Mouse (Mus musculus): Measurements from ENCODE around the gene Hmmr.
A peak's percentile ranks its signal among the peaks of the same experiment; 100 is the strongest.

The Hmmr gene

DNA sequence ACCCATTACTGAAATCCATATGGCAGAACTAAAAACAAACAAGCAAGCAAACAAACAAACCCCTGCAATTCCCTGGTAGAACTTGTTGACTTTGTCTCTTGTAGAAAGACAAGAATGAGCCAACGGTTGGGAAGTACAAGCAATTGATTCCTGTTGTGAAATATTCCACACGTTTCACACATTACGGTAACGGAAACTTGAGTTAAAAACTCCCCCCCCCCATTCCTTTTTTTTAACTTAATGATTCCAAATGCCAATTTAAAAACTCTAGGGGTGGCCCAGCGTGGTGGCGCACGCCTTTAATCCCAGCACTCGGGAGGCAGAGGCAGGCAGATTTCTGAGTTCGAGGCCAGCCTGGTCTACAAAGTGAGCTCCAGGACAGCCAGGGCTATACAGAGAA, 38.1 kb downstream of the Hmmr start, which contains the start of gene Mat2b:
TSS of gene Mat2b (minus strand) at position 101 of the 400 bp plus-strand sequence.
- DNase-seq (ENCODE audit: extremely low spot score, low read depth, low spot score) = no peak

DNA sequence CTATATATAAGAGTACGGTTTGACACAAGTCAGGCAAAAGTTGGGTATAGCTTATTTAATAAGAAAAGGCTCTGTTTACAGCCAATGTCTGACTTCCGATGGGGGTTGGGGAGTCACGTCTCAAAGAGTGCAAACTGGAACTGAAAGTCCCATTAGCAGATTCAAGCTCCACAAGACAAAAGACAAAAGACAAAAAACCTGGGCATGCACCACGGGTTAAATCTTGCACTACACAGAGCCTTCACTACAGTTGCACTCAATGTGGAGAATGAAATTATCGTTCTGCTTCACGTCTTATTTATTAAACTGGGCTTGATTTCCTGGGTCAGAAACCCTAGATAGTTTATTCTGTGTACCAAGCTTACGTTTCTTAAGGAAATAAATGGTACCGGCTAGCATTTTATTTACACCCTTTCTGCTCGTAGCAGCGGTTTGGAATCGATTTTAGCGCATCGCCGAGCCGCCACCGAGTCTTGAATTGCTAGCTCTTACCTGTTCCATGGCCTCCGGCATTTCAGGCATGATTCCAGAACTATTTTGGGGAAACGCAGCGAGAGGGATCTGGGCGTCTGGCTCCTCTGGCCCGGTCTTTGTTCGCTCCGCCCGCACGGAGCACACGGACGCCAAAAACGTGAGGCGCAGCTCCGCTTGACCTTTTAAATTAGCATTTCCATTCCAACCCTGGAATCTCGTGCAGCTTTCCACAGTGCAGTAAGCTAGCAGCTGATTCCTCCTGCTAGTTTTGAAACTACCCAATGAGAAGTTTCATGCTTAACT, 38.7 kb downstream of the Hmmr start:
- peak; percentile 74 for DNase-seq (ENCODE audit: extremely low spot score, low read depth, low spot score)

DNA sequence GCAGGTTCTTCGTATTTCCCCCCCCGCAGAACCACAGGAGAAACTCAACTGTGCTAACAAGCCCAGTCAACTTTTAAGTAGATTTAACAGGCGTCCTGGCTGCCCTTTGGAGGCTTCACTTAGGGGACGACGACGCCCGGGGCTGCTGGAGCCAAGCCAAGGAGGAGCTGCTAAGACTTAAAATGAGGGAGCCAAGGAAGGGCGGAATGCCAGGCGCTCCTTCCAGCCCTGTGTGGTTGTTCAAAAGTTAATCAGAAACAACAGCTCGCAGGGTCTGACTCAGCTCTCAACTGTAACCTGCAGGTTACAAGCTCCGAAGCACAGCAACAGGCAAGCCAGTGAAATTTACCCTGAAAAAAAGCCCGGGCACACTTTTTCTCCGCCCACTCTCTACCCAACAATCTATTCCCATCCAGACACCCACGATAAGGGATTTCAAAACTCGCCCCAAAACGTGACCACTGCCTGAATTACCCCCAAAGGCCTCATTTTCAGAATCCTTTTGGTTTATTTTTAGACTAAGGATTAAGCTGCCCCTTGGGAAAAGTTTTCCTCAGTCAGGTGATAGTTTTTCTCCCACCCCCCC, 39.8 kb downstream of the Hmmr start:
- DNase-seq (ENCODE audit: extremely low spot score, low read depth, low spot score) = peak; percentile 30

DNA sequence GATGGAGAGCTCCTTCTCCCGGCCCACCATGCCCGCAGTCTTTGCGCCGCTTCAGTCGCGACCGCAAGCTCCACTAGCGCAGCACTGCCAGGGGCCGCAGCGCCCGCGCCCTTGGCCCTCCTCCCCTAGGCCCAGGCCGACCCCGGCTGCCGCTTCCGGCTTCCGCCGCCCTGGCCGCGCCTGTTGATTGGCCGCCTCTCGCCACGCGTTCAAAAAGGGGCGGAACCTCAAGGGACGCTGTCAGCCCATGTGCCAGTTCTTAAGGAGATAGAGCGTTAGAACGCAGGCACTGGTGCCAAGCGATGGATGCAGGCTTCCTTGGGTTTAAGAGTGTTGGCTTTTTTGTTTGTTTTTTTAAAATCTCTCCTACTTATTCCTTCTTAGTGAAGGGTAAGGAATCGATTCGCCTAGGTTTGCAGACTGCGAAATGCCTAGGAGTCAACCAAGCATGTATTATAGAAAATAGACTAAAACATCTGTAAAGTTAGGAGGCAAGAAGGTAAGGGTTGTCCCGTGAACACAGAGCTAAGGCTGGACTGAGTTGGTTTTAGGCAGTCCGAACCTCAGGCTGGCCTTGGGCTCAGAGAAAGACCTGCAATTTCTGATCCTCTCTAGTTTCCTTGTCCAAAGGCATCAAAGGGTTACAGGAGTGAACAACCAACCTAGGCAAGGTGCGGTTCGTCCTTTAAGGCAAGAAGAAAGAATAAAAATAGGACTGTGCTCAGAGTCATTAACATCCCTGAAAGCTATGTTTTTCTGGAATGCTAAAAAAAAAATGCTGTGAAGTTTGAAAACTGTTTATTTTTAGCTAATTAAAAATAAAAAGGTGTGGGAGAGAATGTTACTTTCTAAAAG, 40.5 kb downstream of the Hmmr start:
- DNase-seq (ENCODE audit: extremely low spot score, low read depth, low spot score) = peak; percentile 67

DNA sequence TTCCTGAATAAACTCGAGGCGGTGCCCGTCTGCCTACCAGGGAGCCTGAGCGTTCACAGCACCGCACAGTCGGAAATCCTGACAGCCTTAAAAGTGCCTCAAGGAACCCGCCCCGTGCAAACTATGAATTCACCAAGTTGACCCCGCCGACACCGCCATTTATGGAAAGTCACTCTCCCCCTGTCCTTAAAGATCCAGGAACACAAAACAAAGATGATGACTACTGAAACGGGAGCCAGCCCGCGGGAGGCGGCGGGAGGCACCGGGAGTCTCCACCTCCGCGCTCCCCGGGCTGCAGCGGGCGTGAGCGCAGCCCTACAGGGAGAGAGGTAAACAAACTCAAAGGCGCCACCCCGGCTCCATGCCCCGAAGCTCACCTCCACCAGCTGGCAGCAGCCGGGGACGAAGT, 41.1 kb downstream of the Hmmr start:
- no peak for DNase-seq (ENCODE audit: extremely low spot score, low read depth, low spot score)

DNA sequence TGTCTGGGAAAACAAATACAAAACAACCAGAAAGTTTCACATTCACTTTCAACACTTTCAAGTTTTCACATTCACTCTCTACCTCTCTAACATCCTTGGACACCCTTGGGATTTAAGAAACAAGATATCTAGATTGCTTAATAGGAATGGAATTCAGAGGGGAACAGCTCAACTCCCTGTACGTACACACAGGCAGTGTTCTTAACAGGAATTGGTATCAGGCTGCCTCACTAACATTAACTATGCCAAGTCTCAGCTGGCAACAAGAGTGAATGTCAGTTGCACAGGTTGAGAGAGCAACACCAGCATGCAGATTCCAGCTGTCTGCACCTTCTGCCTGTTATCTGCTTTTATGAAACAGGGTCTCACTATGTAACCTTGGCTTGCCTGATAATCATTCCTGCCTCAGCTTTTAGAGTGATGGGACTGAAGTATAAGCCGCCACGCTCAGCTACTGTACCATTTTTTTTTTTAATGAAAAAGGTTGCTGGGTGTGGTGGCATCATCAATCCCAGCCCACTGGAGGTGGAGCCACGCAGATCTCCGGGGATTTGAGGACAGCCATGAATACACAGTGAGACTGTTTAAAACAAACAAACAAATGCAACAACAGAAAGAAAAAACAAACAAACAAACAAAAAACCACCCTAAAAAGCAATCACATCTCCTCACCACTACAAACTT, 42.6 kb downstream of the Hmmr start:
- DNase-seq (ENCODE audit: extremely low spot score, low read depth, low spot score) = no peak

DNA sequence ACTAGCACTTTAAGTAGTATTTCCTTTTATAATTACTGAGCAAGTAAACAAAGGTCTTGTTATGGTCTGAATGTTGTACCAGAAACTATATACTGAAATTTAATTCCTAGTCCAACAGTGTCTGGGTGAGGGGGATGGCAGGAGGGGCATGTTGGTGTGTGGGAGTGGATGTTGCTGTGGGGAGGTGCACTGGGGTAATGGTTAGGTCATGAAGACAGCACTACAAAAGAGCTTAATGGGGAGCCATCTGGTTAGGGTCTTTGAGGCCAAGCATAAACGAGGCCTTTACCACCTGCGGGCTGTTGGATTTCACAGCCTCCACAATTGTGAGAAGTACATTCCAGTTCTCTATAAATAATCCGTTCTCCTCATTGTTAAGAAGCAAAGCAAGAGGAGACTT, 49.9 kb downstream of the Hmmr start:
- DNase-seq (ENCODE audit: extremely low spot score, low read depth, low spot score) = no peak

DNA sequence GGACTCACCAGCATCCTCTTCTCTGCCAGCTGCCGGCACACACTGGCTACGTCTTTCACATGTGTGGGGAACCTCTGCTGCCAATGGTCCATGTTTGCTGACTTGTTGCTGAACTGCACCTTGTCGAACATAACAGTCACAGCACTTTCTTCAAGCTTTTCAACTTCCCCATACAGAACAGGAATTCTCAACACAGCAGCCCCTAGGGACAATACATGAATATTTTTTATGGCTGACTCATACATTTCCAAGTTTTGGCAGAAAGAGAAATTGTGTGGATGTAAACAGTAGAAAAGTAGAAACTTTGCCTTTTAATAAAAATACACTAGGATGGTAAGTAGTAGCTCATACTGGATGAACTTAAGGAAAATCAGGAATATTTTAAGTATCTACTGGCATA, 50.8 kb downstream of the Hmmr start:
- DNase-seq (ENCODE audit: extremely low spot score, low read depth, low spot score) = no peak

DNA sequence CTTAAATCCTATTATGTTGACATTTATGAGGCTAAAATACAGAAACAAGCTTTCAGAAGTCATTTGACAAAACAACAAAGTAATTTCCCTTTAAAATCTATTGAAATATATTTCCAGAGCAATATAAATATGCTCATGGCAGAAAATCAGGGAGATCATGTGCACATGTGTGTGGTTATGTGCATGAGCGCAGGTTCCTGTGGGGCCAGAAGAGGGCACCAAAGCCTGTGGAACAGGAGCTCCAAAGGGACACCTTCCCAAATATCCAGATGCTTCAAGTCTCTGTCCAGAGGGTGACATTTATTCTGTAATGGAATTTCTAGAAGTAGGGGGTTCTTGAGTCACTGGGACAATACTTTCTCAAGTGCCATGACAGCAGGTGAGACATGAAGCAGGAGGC, 56.1 kb downstream of the Hmmr start:
- no peak for DNase-seq (ENCODE audit: extremely low spot score, low read depth, low spot score)

DNA sequence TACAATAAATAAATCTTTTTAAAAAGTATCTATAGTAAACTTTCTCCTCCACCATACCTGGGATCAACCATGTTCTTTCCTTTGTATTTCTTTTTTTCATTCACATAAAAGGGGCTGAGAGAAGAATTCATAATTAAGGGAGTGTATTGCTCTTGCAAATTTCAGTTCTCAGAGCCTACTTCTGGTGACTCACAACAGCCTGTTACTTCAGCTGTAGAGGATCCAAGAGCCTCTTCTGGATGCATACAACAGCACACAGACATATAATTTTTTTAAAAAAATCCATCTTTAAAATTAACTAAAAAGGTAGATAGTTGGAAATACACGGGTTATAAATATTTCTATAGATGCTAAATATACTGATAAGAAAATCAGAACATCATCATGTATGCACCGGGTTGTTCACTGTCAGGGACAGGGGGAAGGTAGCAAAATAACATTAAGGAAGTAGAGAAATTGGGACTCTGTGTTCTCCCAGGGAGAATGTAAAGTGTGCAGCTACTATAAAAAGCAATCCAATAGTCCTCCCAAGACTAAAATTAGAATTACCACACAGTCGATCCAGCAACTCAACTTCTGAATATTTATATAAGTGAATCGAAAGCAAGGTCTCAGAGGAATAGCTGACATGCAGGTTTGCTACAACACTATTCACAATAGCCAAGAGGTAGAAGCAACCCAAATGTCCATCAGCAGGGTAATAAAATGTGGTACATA, 58.0 kb downstream of the Hmmr start:
- no peak for DNase-seq (ENCODE audit: extremely low spot score, low read depth, low spot score)

All from hindlimb bud, embryonic 11.5 days (tissue).